Mouse (Mus musculus): ENCODE data around the gene Gm26566.

- TF ChIP-seq ZC3H11A (IDR thresholded peaks at IDR 0.05; ENCODE audit: borderline replicate concordance, low read depth, low read length) (no peak), CHD2 (IDR thresholded peaks at IDR 0.05; ENCODE audit: low read depth, low read length) (no peak)
These were observed 30.3 kb upstream of the Gm26566 start, which contains the start of gene Ifnab for GRCm38 (mm10) chr4:88691259-88691658.
